Mouse (Mus musculus) megakaryocyte, embryonic 14.5 days (primary cell): ENCODE measurements around the gene Slc43a2. TPM values are rescaled to one million over a fixed set of nuclear protein-coding genes. Genes with fewer than 3 reads are reported as not detected.

Experiments used
- H3K27me3 ChIP-seq: replicated peaks from 2 replicates; pipeline ENCODE3; 2012; ENCODE audit warnings: inconsistent platforms
- H3K36me3 ChIP-seq: replicated peaks from 2 replicates; pipeline ENCODE3; 2012; ENCODE audit warnings: low read length, inconsistent platforms, mixed read lengths
- H3K4me1 ChIP-seq: 2 replicates; pipeline ENCODE4 v1.6.1; 2012; ENCODE audit warnings: inconsistent platforms
- H3K4me3 ChIP-seq: replicated peaks from 2 replicates; pipeline ENCODE3; 2012; ENCODE audit warnings: moderate library complexity, mild to moderate bottlenecking, inconsistent platforms
- H3K9me3 ChIP-seq: 2 replicates; pipeline ENCODE4 v1.6.1; 2012; ENCODE audit warnings: inconsistent platforms
- FLI1 ChIP-seq: IDR thresholded peaks from 2 replicates; pipeline ENCODE4 v1.6.1; 2012; ENCODE audit warnings: low read length, inconsistent platforms, mixed read lengths
- GATA1 ChIP-seq: IDR thresholded peaks from 3 replicates; pipeline ENCODE4 v1.6.1; 2012; ENCODE audit warnings: mixed read lengths, low read length, inconsistent platforms, borderline replicate concordance
- polyA plus RNA-seq: library from polyadenylated mRNA; stranded (reverse); fragments of >175 nt; gene quantifications from 2 replicates; pipeline ENCODE4 v1.2.3, GENCODE M21; 2012; ENCODE audit warnings: low replicate concordance; ENCODE audit not compliant: insufficient read depth

Gene Slc43a2
- polyA plus RNA-seq, 1 experiment: 35.4 TPM

GRCm38 (mm10) chr11:75537491-75538183, 6.1 kb downstream of the Slc43a2 start:
- Histone ChIP-seq H3K4me3 (peak overlapping the region; percentile 86), H3K36me3 (peaks cover 77% of the 10 kb centered on the region), H3K27me3 (no peaks in the 10 kb centered on the region), H3K9me3 (no peaks in the 10 kb centered on the region), H3K4me1 (peaks cover 96% of the 10 kb centered on the region)
- no peak for TF ChIP-seq FLI1
- no peak for TF ChIP-seq GATA1

GRCm38 (mm10) chr11:75538184-75538969, 6.9 kb downstream of the Slc43a2 start:
- H3K4me3 ChIP-seq: peak overlapping the region; percentile 86

GRCm38 (mm10) chr11:75538970-75539299, 7.4 kb downstream of the Slc43a2 start:
- Histone ChIP-seq H3K4me1 (peaks cover 91% of the 10 kb centered on the region), H3K9me3 (no peaks in the 10 kb centered on the region), H3K4me3 (no peak overlapping the region), H3K36me3 (peaks cover 90% of the 10 kb centered on the region), H3K27me3 (no peaks in the 10 kb centered on the region)
- TF ChIP-seq GATA1 (no peak), FLI1 (no peak)

More at GRCm38 (mm10) chr11:75538184-75538969, 6.9 kb downstream of the Slc43a2 start:
- peaks cover 85% of the 10 kb centered on the region for H3K36me3 ChIP-seq
- H3K9me3 ChIP-seq: no peaks in the 10 kb centered on the region
- H3K4me1 ChIP-seq: peaks cover 96% of the 10 kb centered on the region
- H3K27me3 ChIP-seq: no peaks in the 10 kb centered on the region
- TF ChIP-seq GATA1: no peak
- no peak for TF ChIP-seq FLI1

GRCm38 (mm10) chr11:75540209-75540608, 8.7 kb downstream of the Slc43a2 start:
- Histone ChIP-seq H3K27me3 (no peaks in the 10 kb centered on the region), H3K4me3 (peak overlapping the region; percentile 78), H3K4me1 (peaks cover 91% of the 10 kb centered on the region), H3K9me3 (no peaks in the 10 kb centered on the region), H3K36me3 (peaks cover 95% of the 10 kb centered on the region)
- TF ChIP-seq FLI1 (no peak), GATA1 (no peak)

GRCm38 (mm10) chr11:75540710-75541581, 9.5 kb downstream of the Slc43a2 start:
- TF ChIP-seq GATA1: no peak
- no peak for TF ChIP-seq FLI1
- Histone ChIP-seq H3K27me3 (no peaks in the 10 kb centered on the region), H3K9me3 (no peaks in the 10 kb centered on the region), H3K4me3 (peak overlapping the region; percentile 84), H3K4me1 (peaks cover 91% of the 10 kb centered on the region), H3K36me3 (peaks cover 95% of the 10 kb centered on the region)

GRCm38 (mm10) chr11:75544713-75545112, 13.2 kb downstream of the Slc43a2 start:
- H3K36me3 ChIP-seq: peaks cover 96% of the 10 kb centered on the region

GRCm38 (mm10) chr11:75546057-75546456, 14.6 kb downstream of the Slc43a2 start:
- peak overlapping the region; percentile 5 for H3K4me3 ChIP-seq
- H3K36me3 ChIP-seq: peaks cover 97% of the 10 kb centered on the region
- peaks cover 81% of the 10 kb centered on the region for H3K4me1 ChIP-seq
- H3K9me3 ChIP-seq: no peaks in the 10 kb centered on the region
- TF ChIP-seq FLI1 (no peak), GATA1 (no peak)
- H3K27me3 ChIP-seq: no peaks in the 10 kb centered on the region

More at GRCm38 (mm10) chr11:75544713-75545112, 13.2 kb downstream of the Slc43a2 start:
- Histone ChIP-seq H3K9me3 (no peaks in the 10 kb centered on the region), H3K4me3 (no peak overlapping the region), H3K27me3 (no peaks in the 10 kb centered on the region), H3K4me1 (peaks cover 83% of the 10 kb centered on the region)
- TF ChIP-seq GATA1 (no peak), FLI1 (no peak)

- H3K9me3 ChIP-seq: no peaks in the 10 kb centered on the region
- H3K4me1 ChIP-seq: peaks cover 73% of the 10 kb centered on the region
- H3K27me3 ChIP-seq: no peaks in the 10 kb centered on the region
- H3K36me3 ChIP-seq: peaks cover 94% of the 10 kb centered on the region
- H3K4me3 ChIP-seq: no peak overlapping the region
- no peak for TF ChIP-seq GATA1
These were observed 18.2 kb downstream of the Slc43a2 start for GRCm38 (mm10) chr11:75549658-75550111.

- Histone ChIP-seq H3K27me3 (no peaks in the 10 kb centered on the region), H3K4me1 (peaks cover 66% of the 10 kb centered on the region), H3K4me3 (no peak overlapping the region), H3K36me3 (peaks cover 92% of the 10 kb centered on the region), H3K9me3 (no peaks in the 10 kb centered on the region)
- no peak for TF ChIP-seq FLI1
- no peak for TF ChIP-seq GATA1
These were observed 18.9 kb downstream of the Slc43a2 start for GRCm38 (mm10) chr11:75550200-75550946.
